Mouse (Mus musculus) granulocyte monocyte progenitor cell, adult 5-6 weeks (primary cell): ENCODE measurements at regions not wholly inside any gene's neighbourhood (a gene's known extent, or its start where the extent isn't known, plus 50 kb on each side); places are given as distances from the start of the nearest gene placed in this dataset.
A peak's percentile ranks its signal among the peaks of the same experiment; 100 is the strongest.

Experiments used
- ATAC-seq: replicated peaks from 2 replicates; pipeline ENCODE4 v1.8.0; 2016; ENCODE audit warnings: mild to moderate bottlenecking, moderate TSS enrichment, inconsistent platforms; ENCODE audit not compliant: poor library complexity, severe bottlenecking

- ATAC-seq: no peak
These were observed 91.5 kb downstream of the Fam84b start for GRCm38 (mm10) chr15:60762071-60762470.

GRCm38 (mm10) chr15:60760015-60760437 is 93.6 kb downstream of the Fam84b start:
- ATAC-seq: peak; percentile 79

- no peak for ATAC-seq
These were observed 99.3 kb downstream of the Fam84b start for GRCm38 (mm10) chr15:60754246-60754645.

DNA sequence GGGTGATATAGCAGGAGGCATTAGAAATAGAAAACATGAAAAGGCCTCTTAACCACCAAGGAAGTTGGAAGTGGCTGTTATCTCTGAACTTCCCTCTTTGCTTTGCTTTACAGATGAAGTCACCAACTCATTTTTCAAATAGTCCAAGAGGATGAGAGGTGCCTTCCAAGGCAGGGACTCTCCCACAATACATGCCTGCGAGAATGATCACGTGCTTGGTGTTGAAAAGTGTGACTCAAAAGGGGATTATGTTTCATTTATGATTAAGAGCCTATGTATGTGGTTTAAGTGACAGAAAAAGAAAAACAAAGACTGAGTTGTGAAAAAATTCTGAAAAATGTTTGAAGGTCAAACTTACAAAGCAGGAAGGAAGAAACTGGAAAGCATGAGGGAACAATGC is 114.0 kb downstream of the Fam84b start:
- ATAC-seq: no peak

GRCm38 (mm10) chr15:60738258-60738657 is 115.3 kb downstream of the Fam84b start:
- ATAC-seq: no peak

DNA sequence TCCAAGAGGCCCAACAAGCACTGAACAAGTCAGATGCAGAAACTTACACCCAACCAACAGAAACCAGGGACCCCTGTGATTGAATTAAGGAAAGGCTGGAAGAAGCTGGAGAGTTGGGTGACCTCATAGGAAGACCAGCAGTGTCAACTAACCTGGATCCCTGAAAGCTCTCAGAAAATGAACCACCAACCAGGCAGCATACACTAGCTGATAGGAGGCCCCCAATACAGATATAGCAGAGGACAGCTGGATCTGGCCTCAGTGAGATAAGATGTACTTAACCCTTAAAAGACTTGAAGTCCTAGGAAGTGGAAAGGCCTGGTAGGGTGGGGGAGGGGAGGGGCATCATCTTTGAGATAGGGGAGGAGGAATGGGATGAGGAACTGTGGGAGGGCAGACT is 121.2 kb downstream of the Fam84b start:
- no peak for ATAC-seq

DNA sequence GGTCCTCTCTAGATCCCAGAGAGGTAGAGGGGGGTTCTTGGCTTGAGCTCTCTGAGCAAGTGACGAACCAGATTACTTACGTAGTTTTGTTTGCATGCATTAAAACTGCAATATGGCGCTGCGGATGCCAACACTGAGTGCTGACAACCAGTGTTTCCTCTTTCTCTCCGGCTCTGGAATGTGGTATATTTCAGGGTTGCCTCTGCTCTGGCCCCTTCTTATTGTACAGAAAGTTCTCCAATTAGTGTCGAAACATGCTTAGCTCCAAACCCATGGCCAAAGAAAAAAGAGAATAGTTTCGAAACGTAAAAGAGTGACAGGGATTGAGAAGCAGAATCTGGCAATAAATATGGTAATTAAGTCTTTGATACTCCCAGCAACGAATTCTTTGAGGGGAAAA is 124.8 kb downstream of the Fam84b start:
- no peak for ATAC-seq

DNA sequence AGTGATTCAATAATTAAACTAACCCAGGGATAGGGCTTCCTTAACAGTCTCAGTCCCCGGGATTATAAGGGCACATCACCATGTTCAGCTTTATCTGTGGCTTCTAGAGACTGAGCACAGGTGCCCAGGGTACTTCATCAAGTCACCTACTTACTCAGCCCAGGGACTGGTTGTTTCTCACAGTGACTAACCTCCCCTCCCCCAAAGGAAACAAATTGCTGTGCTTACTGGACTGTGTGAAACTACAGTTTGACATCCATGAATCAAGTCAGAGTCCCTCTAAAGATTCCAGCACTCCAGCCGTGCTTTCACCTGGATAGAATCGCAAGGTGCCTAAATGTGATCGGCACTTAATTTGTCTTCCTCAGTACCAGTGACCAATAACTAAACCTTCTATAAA is 125.2 kb downstream of the Fam84b start:
- ATAC-seq: no peak

DNA sequence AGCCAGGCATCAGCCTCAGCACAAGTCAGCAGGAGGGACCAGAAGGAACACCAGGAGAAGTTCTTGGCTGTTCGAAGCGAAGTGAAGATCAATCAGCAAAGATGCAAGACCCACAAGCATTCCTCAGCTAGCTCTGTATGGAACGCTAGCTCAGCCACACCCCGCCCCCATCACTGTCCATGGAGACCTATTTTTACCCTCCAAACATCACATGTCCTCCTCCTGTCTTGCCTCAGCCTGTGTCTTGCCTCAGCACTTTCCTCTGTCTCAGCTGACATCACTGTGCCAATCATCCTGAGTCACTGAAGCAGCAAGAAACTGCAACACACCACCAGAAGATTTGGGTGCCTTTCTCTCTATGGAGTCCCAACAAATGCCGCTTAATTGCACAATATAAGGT is 134.2 kb downstream of the Fam84b start:
- no peak for ATAC-seq

- ATAC-seq: no peak
These were observed 144.9 kb downstream of the Fam84b start for GRCm38 (mm10) chr15:60708678-60709077.

DNA sequence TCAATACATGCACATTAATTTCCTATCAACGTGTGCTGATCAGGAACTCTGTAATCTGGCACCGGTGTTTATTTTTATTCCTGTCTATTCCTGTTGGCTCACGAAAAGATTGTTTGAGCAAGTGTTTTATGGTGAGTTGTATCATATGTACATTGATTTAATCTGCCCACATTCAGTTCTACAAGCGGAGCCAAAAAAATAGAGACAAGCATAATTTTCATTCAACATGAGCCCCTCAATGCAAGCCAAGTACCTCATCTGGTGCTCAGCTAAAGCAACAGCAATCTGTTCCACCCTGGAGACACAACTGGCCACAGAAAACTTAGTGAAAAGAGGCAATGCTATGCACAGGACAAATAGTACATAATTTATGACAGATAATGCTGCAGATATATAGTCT is 147.6 kb downstream of the Fam84b start:
- ATAC-seq: no peak

DNA sequence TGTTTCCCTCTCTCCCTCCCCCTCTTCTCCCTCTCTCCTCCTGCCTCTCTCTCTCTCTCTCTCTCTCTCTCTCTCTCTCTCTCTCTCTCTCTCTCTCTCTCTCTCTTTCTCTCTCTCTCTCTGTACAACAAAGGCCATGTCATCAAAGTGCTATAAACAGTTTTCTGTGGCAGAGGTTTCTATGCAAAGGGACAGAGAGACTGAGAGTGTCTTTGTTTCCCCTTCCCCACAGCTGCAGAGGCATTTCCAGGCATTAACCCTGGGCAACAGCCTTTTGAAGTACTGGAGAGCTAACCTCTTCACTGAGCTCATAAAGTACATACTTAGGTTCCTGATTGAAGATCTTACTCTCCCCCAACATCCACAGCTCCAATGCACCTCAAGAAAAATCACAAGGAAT is 152.3 kb downstream of the Fam84b start:
- ATAC-seq: no peak

- ATAC-seq: no peak
These were observed 158.8 kb downstream of the Fam84b start for GRCm38 (mm10) chr15:60694746-60695145.

DNA sequence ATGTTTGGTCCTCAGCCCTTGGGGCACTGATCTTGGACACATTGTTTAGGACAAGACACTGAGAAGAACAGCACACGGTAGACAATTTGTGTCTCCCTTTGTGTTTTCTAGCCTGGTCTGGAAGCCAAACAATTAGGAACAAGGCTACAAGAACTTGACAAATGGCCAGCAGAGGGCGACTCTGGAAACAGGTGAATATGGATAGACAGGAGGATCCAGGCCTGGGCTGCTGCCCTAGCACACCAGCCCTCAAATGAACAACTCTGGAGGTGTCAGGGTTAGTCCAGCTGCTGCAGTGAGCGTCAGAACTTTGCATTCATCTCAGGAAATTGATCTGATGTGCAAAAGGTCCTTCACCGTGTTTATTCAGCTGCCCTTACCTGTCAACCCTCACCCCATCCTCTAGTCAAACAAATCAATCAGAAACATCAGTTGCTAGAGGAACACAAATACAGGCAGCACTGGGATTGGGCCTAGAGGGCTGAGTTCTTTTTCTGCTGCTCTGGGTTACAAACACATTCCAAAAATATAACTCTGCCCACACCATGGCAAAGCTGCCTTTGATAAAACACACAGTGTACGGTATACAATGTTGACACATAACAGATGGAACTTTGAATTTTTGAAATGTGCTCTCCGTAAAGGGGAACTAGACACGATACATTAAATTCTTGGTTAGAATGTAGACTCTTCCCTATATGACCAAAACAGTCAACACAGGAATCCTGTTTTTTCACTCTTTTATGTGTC is 159.7 kb downstream of the Fam84b start:
- ATAC-seq: no peak; the same call in 1 of the 2 replicates

DNA sequence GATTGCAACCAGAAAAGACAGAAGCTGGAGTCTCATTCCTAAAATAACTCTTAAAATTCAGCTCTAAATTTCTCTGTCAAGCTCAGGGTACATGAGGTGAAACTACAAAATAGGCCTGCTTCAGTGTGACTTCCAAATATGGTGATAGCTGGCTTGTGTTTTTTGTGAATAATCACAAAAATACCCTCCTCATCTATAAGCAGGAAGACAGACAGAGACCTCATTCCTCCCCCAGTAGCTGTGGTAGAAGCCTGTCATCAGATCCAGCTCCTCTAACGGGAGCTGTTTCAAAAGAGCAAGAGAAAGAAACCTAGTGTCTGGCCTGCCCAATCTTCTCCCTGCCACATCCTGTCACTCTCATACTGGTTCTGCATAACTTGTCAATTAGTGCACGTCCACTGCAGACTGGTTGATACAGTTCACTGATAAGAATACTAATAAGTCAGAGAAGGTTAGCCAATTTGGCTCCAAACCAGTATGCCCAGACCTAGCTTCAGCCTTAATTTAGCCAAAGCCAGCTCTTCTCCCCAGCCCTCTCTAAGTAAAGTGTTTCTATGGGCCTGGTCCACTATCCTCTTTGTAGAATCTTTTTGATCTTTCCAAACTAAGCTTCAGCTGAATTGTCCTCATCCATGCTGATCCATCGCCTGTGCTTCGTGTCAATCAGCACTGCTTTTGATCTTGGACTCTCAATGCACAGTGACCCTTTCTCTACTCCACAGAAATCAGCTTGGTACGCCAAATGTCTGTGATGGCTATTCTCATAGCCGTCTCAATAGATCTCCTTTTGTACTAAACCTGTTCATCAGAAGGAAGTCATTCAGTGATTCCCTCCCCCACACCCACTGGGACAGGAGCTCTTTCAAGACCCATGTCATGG is 160.6 kb downstream of the Fam84b start:
- no peak for ATAC-seq

GRCm38 (mm10) chr15:60692149-60692548 is 161.4 kb downstream of the Fam84b start:
- no peak for ATAC-seq

- ATAC-seq: no peak
These were observed 176.2 kb downstream of the Fam84b start for GRCm38 (mm10) chr15:60677397-60677796.

GRCm38 (mm10) chr15:60657572-60657971 is 196.0 kb downstream of the Fam84b start:
- ATAC-seq: no peak

DNA sequence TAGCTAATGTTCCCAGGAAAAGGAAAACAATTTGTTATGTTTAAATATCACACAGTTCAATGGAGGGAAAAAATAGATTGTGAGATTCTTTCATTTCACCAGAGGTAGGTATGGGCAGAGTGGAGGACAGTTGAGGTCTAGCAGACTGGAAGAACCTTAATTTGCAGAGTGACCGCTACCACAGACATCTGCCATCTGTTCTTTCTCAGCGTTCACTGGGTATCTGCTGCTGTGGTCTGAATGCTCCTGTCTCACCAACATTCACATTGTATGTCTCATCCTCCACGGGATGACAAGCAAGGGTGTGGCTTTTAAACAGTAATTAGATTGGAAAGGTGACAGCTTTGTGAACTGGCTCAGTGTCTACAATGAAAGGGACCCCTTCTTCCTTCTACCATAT is 198.5 kb downstream of the Fam84b start:
- ATAC-seq: no peak

GRCm38 (mm10) chr15:60649252-60649651 is 204.3 kb downstream of the Fam84b start:
- no peak for ATAC-seq

DNA sequence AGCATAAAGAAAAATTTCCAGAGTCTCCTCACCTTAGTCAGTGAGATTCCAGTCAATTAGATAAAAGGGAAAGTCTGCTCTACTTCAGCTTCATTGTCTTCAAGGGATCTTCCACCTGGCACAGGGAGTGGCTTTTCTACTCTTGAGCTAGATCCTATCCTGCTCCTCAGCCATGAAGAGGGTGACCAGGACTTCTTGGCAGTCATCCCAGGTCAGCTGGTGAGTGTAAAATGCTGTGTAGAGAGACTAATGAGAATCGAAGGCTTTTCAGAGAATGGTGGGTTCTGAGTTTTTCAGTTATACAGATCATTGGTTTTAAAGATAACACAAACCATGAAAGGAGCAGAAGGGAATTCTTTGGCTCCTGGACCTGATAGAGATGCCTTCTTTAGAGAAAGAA is 211.8 kb downstream of the Fam84b start:
- no peak for ATAC-seq

- ATAC-seq: no peak
These were observed 220.1 kb downstream of the Fam84b start for GRCm38 (mm10) chr15:60633457-60633850.
